Mouse (Mus musculus) layer of hippocampus, postnatal 10 days (tissue): Measurements from ENCODE around the gene Zfp953. TPM values are rescaled to one million over a fixed set of nuclear protein-coding genes. Genes with fewer than 3 reads are reported as not detected.
A peak's percentile ranks its signal among the peaks of the same experiment; 100 is the strongest.
"Not testable (repeated sequence)": the region's sequence is repeated elsewhere in the genome, so short reads cannot be mapped to it uniquely, and the experiment has no call there.

Experiments
- DNase-seq, 2 experiments: peaks; one replicate each; pipeline ENCODE4 v3.0.0; 2021; ENCODE audit warnings: low spot score in 2 of 2
- long read RNA-seq: library from polyadenylated mRNA; stranded (forward); transcript quantifications from one replicate; pipeline ENCODE4 v2.0.0, GENCODE M21; 2023
- total RNA-seq, 2 experiments: library from RNA; stranded (reverse); gene quantifications; 2 replicates each; pipeline ENCODE4 v1.2.3; 2021

Zfp953 gene
- total RNA-seq = under 1 TPM; 0.66 to 0.91 TPM
- long read RNA-seq = 0 reads

- peak; percentile 86 to 87 for DNase-seq
Measured at GRCm38 (mm10) chr13:67360131-67360744, at the start of gene Zfp953, which contains the start of gene Gm28044. Gene Zfp953, minus strand, starts transcription at chr13:67360605. Gene Gm28044, minus strand, starts transcription at chr13:67360536.

- DNase-seq = peak; percentile 54 to 68
Measured at GRCm38 (mm10) chr13:67399183-67399903, 38.9 kb upstream of the Zfp953 start, which contains the start of gene Zfp429. Gene Zfp429, minus strand, starts transcription at chr13:67399819.

GRCm38 (mm10) chr13:67376255-67376654, 15.8 kb upstream of the Zfp953 start:
- not testable (repeated sequence) for DNase-seq

- peak; percentile 35 to 60 for DNase-seq
Measured at GRCm38 (mm10) chr13:67375050-67375911, 14.9 kb upstream of the Zfp953 start, which contains the start of the genes Gm28041 and Zfp456. Gene Gm28041, minus strand, starts transcription at chr13:67375733. Gene Zfp456, minus strand, starts transcription at chr13:67375810.

GRCm38 (mm10) chr13:67351854-67352253, 8.6 kb downstream of the Zfp953 start:
- DNase-seq = no peak

- no peak for DNase-seq
Measured at GRCm38 (mm10) chr13:67343422-67343821, 17.0 kb downstream of the Zfp953 start.

- no peak for DNase-seq
Measured at GRCm38 (mm10) chr13:67332877-67333276, 27.5 kb downstream of the Zfp953 start.

- DNase-seq = peak; percentile 63 to 64
Measured at GRCm38 (mm10) chr13:67332019-67332724, 28.2 kb downstream of the Zfp953 start, which contains the start of gene Zfp595. Gene Zfp595, minus strand, starts transcription at chr13:67332570.

GRCm38 (mm10) chr13:67306718-67307117, 53.7 kb downstream of the Zfp953 start:
- DNase-seq = peak in 1 of 2 experiments; percentile 4

GRCm38 (mm10) chr13:67305822-67306672, 54.4 kb downstream of the Zfp953 start, which contains the start of gene Zfp457:
Gene Zfp457, minus strand, starts transcription at chr13:67306485.
- peak; percentile 86 to 87 for DNase-seq

Other genes starting within 250 kb of the Zfp953 start
- gene Rslcan18, start 244.3 kb downstream of the Zfp953 start, total RNA-seq = under 1 TPM; 0.25 to 0.30 TPM
- gene Zfp759, start 238.9 kb downstream of the Zfp953 start, total RNA-seq = 10 to 100 TPM in 1 of 2 experiments, 1 to 10 TPM in 1; 7.5 to 10.2 TPM
- 1 to 10 TPM; 5.6 to 7.1 TPM for gene Rsl1, start 187.4 kb downstream of the Zfp953 start, total RNA-seq
- 1 to 10 TPM; 2.6 to 2.8 TPM for gene Zfp455, start 166.1 kb downstream of the Zfp953 start, total RNA-seq
- gene Zfp458, start 82.1 kb downstream of the Zfp953 start, total RNA-seq = 10 to 100 TPM; 18.3 to 21.5 TPM
- 1 to 10 TPM; 5.3 TPM for gene Zfp457, start 54.1 kb downstream of the Zfp953 start, total RNA-seq
- gene Zfp595, start 28.0 kb downstream of the Zfp953 start, total RNA-seq = 1 to 10 TPM; 2.6 to 3.2 TPM
- gene Gm28044, start 69 bp downstream of the Zfp953 start, total RNA-seq = 1 to 10 TPM; 1.1 to 1.2 TPM
- gene Gm28041, start 15.1 kb upstream of the Zfp953 start, total RNA-seq = not detected
- under 1 TPM; 0.75 to 0.78 TPM for gene Zfp456, start 15.2 kb upstream of the Zfp953 start, total RNA-seq
- gene Zfp429, start 39.2 kb upstream of the Zfp953 start, total RNA-seq = 1 to 10 TPM; 2.4 to 3.2 TPM
- gene Zfp459, start 60.8 kb upstream of the Zfp953 start, total RNA-seq = 1 to 10 TPM; 2.0 to 2.3 TPM
- 10 to 100 TPM; 10.8 to 11.2 TPM for gene Zfp874a, start 91.0 kb upstream of the Zfp953 start, total RNA-seq
- gene Zfp874b, start 123.7 kb upstream of the Zfp953 start, total RNA-seq = 10 to 100 TPM; 13.7 to 15.7 TPM
- gene Zfp58, start 139.9 kb upstream of the Zfp953 start, total RNA-seq = 1 to 10 TPM; 5.8 to 8.0 TPM
- under 1 TPM in 1 of 2 experiments, not detected in 1; 0.87 TPM for gene Gm26965, start 165.5 kb upstream of the Zfp953 start, total RNA-seq
- 10 to 100 TPM; 21.8 to 24.5 TPM for gene Zfp87, start 165.6 kb upstream of the Zfp953 start, total RNA-seq
- gene Zfp748, start 193.2 kb upstream of the Zfp953 start, total RNA-seq = 1 to 10 TPM; 7.4 to 9.7 TPM
- 1 to 10 TPM; 8.6 to 9.0 TPM for gene Zfp729b, start 249.1 kb upstream of the Zfp953 start, total RNA-seq